Mouse (Mus musculus) neural tube, embryonic 11.5 days (tissue): ENCODE data around the gene Coro2a. TPM values are rescaled to one million over a fixed set of nuclear protein-coding genes. Genes with fewer than 3 reads are reported as not detected.
"Not testable (repeated sequence)": the region's sequence is repeated elsewhere in the genome, so short reads cannot be mapped to it uniquely, and the experiment has no call there.

Source experiments
- ATAC-seq: fragments of 200-750 bp; cut with Nextera tagmentation; 2 replicates; pipeline ENCODE4 v1.8.0; 2017; ENCODE audit warnings: moderate number of reproducible peaks, mild to moderate bottlenecking, moderate TSS enrichment, moderate library complexity; ENCODE audit not compliant: insufficient read depth, low FRiP score, low TSS enrichment
- DNase-seq: peaks from one replicate; pipeline ENCODE4 v3.0.0-alpha.2; 2015; ENCODE audit warnings: low spot score
- H3K27ac ChIP-seq: fragments of 300-500 bp; sonication (generic); 2 replicates; pipeline ENCODE4 v1.5.1; 2014; ENCODE audit warnings: low read depth, mild to moderate bottlenecking, low read length
- H3K27me3 ChIP-seq: fragments of 300-500 bp; sonication (generic); 2 replicates; pipeline ENCODE4 v1.6.1; 2014; ENCODE audit warnings: mild to moderate bottlenecking, low read length, mixed read lengths; ENCODE audit not compliant: control insufficient read depth, insufficient read depth
- H3K36me3 ChIP-seq: fragments of 300-500 bp; sonication (generic); 2 replicates; pipeline ENCODE4 v1.6.1; 2014; ENCODE audit warnings: mild to moderate bottlenecking, low read length, moderate library complexity, mixed read lengths; ENCODE audit not compliant: control insufficient read depth, insufficient read depth
- H3K4me1 ChIP-seq: fragments of 300-500 bp; sonication (generic); 2 replicates; pipeline ENCODE4 v1.6.1; 2014; ENCODE audit warnings: low read length, mixed read lengths; ENCODE audit not compliant: control insufficient read depth, insufficient read depth
- H3K4me2 ChIP-seq: fragments of 300-500 bp; sonication (generic); 2 replicates; pipeline ENCODE4 v1.6.1; 2014; ENCODE audit warnings: low read depth, mild to moderate bottlenecking, moderate library complexity
- H3K4me3 ChIP-seq: fragments of 300-500 bp; sonication (generic); 2 replicates; pipeline ENCODE4 v1.5.1; 2014; ENCODE audit warnings: low read depth, low read length
- H3K9ac ChIP-seq: fragments of 300-500 bp; sonication (generic); 2 replicates; pipeline ENCODE4 v1.6.1; 2014; ENCODE audit warnings: mild to moderate bottlenecking, low read length
- H3K9me3 ChIP-seq: fragments of 300-500 bp; sonication (generic); 2 replicates; pipeline ENCODE4 v1.6.1; 2016; ENCODE audit warnings: low read length; ENCODE audit not compliant: control insufficient read depth
- WGBS: fragments of 180-500 bp; shearing (Covaris S2); extraction: QIAGEN DNeasy Blood & Tissue Kit; methylation state at CpG from one replicate; pipeline ENCODE4 v1.1.7; 2014; 5-methylcytosine and 5-hydroxymethylcytosine counted together
- polyA plus RNA-seq: library from polyadenylated mRNA; unstranded; fragments of >200 nt; fragmentation: Nextera tagmentation; extraction: Ambion mirVana; gene quantifications from 2 replicates; pipeline ENCODE4 v1.2.1, GENCODE M21; 2014

Gene Coro2a
- polyA plus RNA-seq, 1 experiment from 2014 or later, result 8.8 TPM

- H3K36me3 ChIP-seq, result no peaks in the 10 kb centered on the region
- H3K9ac ChIP-seq, result no peak overlapping the region
- no peak overlapping the region for H3K27ac ChIP-seq
- ATAC-seq, result no peak
- H3K4me1 ChIP-seq, result no peaks in the 10 kb centered on the region
- no peak for DNase-seq
- WGBS, result 80% methylated on average over 13 of the region's 13 CpGs
- no peaks in the 10 kb centered on the region for H3K9me3 ChIP-seq
- no peak overlapping the region for H3K4me2 ChIP-seq
- no peaks in the 10 kb centered on the region for H3K27me3 ChIP-seq
- H3K4me3 ChIP-seq, result no peak overlapping the region
Measured at GRCm38 (mm10) chr4:46585041-46585810, 16.8 kb downstream of the Coro2a start.

GRCm38 (mm10) chr4:46584536-46584935 lies 17.5 kb downstream of the Coro2a start:
- DNase-seq, result not testable (repeated sequence)

GRCm38 (mm10) chr4:46584084-46584483 lies 17.9 kb downstream of the Coro2a start:
- 78% methylated on average over 2 of the region's 6 CpGs for WGBS
- H3K4me1 ChIP-seq, H3K4me2 ChIP-seq, H3K9ac ChIP-seq, DNase-seq, H3K27me3 ChIP-seq, H3K36me3 ChIP-seq, H3K27ac ChIP-seq, H3K4me3 ChIP-seq, ATAC-seq, H3K9me3 ChIP-seq: not testable (repeated sequence)

More at GRCm38 (mm10) chr4:46584536-46584935, 17.5 kb downstream of the Coro2a start:
- H3K4me2 ChIP-seq, H3K4me1 ChIP-seq, H3K27me3 ChIP-seq, ATAC-seq, H3K27ac ChIP-seq, H3K9me3 ChIP-seq, H3K9ac ChIP-seq, H3K4me3 ChIP-seq, H3K36me3 ChIP-seq: not testable (repeated sequence)
- 65% methylated on average over 3 of the region's 3 CpGs for WGBS

GRCm38 (mm10) chr4:46582024-46582423 lies 20.0 kb downstream of the Coro2a start:
- not testable (repeated sequence) for H3K9ac ChIP-seq, H3K27ac ChIP-seq, H3K27me3 ChIP-seq, H3K4me2 ChIP-seq, DNase-seq, H3K9me3 ChIP-seq, H3K36me3 ChIP-seq, ATAC-seq, H3K4me1 ChIP-seq, H3K4me3 ChIP-seq
- 86% methylated on average over 9 of the region's 9 CpGs for WGBS

- H3K27me3 ChIP-seq, H3K4me2 ChIP-seq, ATAC-seq, H3K27ac ChIP-seq, DNase-seq, H3K4me3 ChIP-seq, H3K9ac ChIP-seq, H3K9me3 ChIP-seq, H3K4me1 ChIP-seq, H3K36me3 ChIP-seq: not testable (repeated sequence)
- whole genome bisulfite sequencing, result 92% methylated on average over 22 of the region's 22 CpGs
Measured at GRCm38 (mm10) chr4:46581577-46581976, 20.4 kb downstream of the Coro2a start.

- H3K4me2 ChIP-seq, ATAC-seq: not testable (repeated sequence)
- WGBS, result 92% methylated on average over 15 of the region's 15 CpGs
Measured at GRCm38 (mm10) chr4:46580799-46581243, 21.2 kb downstream of the Coro2a start.

GRCm38 (mm10) chr4:46578796-46579346 lies 23.1 kb downstream of the Coro2a start:
- H3K4me2 ChIP-seq, H3K27me3 ChIP-seq, H3K4me1 ChIP-seq, H3K9ac ChIP-seq, ATAC-seq, DNase-seq, H3K9me3 ChIP-seq, H3K27ac ChIP-seq, H3K36me3 ChIP-seq, H3K4me3 ChIP-seq: not testable (repeated sequence)
- WGBS, result 75% methylated on average over 8 of the region's 8 CpGs

More at GRCm38 (mm10) chr4:46580799-46581243, 21.2 kb downstream of the Coro2a start:
- not testable (repeated sequence) for H3K27me3 ChIP-seq, H3K27ac ChIP-seq, H3K4me3 ChIP-seq, DNase-seq, H3K36me3 ChIP-seq, H3K9ac ChIP-seq, H3K9me3 ChIP-seq, H3K4me1 ChIP-seq

GRCm38 (mm10) chr4:46578228-46578627 lies 23.8 kb downstream of the Coro2a start:
- WGBS, result 78% methylated on average over 1 of the region's 1 CpGs

More at GRCm38 (mm10) chr4:46578228-46578627, 23.8 kb downstream of the Coro2a start:
- DNase-seq (no peak), ATAC-seq (no peak)
- no peak overlapping the region for H3K4me3 ChIP-seq
- H3K9me3 ChIP-seq, result peaks cover 3% of the 10 kb centered on the region; the same call in 1 of the 2 replicates
- H3K27me3 ChIP-seq, result no peaks in the 10 kb centered on the region
- H3K4me1 ChIP-seq, result no peaks in the 10 kb centered on the region
- no peak overlapping the region for H3K4me2 ChIP-seq
- H3K9ac ChIP-seq, result no peak overlapping the region
- no peaks in the 10 kb centered on the region for H3K36me3 ChIP-seq
- H3K27ac ChIP-seq, result no peak overlapping the region
